Mouse (Mus musculus) heart, adult 2 months (tissue): ENCODE data around the gene Tmem170b.

Experiments used
- CTCF ChIP-seq: fragments of 200-600 bp; IDR thresholded peaks from 2 replicates; pipeline ENCODE4 v1.8.1; 2022; ENCODE audit warnings: antibody characterized with exemption, mild to moderate bottlenecking, moderate library complexity
- POLR2A ChIP-seq: fragments of 200-500 bp; IDR thresholded peaks from 2 replicates; pipeline ENCODE4 v1.6.1; 2011; ENCODE audit warnings: mild to moderate bottlenecking, low read depth, low read length, control low read depth; ENCODE audit not compliant: insufficient read depth

GRCm38 (mm10) chr13:41584358-41584680, 21.4 kb upstream of the Tmem170b start:
- TF ChIP-seq POLR2A (no peak), CTCF (no peak)
